Mouse (Mus musculus): ENCODE measurements at regions not wholly inside any gene's neighbourhood (a gene's known extent, or its start where the extent isn't known, plus 50 kb on each side); places are given as distances from the start of the nearest gene placed in this dataset.
A peak's percentile ranks its signal among the peaks of the same experiment; 100 is the strongest.

DNA sequence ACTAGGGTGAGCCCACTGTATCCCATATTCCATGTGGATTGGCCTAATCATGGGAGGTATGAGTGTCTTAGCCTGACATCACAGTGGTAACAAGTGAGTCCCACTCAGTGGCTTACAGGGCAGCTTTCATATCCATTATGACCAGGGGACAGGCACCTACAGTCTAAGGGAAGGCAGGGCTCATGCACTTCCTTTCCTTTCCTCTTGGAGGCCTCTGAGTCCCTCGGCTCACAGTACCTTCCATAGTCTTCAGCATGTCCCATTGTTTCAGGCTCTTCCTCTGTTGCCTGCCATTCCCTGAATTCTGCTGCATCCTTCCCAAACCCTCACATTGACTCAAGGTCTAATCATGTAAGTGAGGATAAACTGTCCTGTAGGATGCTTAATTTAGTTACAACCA, 258.3 kb upstream of the Id2 start:
- DNase-seq (ENCODE audit: low spot score in 2 of 2) = no peak

DNA sequence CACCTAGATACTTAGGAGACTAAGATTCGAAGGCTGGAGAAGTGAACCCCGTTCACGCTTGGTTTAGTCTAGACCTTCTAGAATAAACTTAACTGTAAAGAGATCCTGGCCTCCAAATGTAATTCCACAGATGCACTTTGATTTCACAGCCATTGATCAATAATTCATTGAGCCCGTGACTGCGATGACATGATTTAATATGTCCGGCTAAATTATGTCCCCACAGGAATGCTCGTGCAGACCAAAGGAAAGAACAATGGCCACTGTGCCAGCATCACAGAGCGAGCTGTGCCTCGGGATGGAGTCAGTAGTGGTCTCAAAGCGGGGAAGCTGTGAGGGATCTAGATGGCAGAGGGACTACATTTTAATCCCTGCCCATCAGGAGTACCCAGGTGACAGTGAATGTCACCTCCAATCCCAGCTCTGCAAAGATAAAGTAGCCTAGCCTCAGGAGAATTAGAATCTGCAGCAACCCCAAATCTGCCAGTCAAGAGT, 256.5 kb upstream of the Id2 start:
- DNase-seq (ENCODE audit: low spot score in 2 of 2) = no peak

DNA sequence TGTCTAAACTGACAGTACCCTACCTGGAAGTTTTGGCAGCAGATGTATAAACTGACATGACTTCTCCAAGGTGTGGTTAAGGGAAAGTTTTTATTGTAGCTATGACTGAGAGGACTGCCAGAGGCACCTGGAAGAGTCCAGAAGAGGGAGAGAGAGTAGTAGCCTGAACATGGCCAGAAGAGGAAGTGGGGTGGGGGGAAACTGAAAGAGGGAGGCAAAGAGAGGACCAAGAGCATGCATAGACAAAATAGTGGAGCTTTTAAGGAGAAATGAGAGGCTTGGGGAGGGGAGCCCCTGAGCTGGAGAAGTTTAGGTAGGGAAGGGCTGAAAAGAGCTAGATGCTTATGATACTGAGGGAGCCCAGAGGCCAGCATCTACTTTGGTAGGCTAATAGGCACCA, 255.2 kb upstream of the Id2 start:
- DNase-seq (ENCODE audit: low spot score in 2 of 2) = no peak

DNA sequence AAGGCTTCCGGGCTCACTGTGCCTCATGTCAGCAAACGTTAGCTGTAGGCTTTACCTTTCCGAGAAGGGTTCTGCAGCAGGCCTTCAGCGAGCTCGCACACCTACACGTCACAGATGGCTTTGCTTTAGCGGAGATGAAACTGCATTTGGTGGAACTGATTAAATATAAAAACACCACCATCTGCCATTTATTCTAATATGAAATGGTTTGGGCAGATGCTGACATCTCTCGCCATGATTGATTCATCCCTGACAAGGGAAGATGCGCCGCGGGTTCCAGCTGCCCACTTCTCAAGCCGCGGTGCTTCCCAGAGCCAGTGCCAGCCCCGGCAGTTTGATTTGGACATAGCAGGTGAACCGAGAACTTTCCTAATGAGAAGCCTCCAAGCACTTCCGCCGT, 247.4 kb upstream of the Id2 start:
- DNase-seq (ENCODE audit: low spot score in 2 of 2) = peak; percentile 18 to 71

DNA sequence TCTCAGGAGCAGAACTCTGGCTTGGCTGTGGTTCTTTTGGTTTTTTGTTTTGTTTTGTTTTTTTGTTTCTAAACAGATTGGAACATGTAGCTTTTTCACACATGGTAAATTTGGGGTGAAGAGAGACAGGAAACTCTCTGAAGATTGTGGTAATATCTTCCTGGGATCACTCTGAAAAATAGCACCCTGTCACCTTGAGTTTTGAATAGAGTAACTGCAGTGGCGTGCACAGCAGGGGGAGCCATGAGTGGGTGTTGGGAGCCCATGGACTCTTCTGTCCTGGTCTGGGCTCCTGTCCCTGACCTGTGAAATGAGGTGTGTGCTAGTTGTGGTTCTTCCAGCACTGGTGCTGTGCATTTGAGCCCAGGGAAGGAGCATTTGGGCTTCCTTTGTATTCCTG, 241.8 kb upstream of the Id2 start:
- DNase-seq (ENCODE audit: low spot score in 2 of 2) = no peak

DNA sequence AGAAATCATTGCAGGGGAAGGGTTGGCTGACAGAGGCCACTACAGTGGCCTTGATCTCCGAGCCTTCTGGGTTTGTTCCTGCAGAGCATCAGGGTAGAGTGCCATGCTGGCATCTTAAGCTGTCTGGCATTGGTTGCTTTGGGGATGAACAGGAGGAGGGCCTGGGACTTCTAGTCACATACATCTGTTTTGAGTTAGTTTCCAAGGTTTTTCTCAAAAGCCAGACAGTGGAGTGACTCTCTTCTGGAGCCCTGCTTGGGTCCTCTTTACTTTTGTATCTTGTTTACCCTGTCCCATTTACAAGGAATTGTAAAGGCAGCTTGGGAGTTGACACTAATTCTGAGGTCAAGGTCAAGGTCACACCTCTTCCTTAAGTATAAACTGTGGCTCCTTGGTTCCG, 239.0 kb upstream of the Id2 start:
- DNase-seq (ENCODE audit: low spot score in 2 of 2) = no peak

DNA sequence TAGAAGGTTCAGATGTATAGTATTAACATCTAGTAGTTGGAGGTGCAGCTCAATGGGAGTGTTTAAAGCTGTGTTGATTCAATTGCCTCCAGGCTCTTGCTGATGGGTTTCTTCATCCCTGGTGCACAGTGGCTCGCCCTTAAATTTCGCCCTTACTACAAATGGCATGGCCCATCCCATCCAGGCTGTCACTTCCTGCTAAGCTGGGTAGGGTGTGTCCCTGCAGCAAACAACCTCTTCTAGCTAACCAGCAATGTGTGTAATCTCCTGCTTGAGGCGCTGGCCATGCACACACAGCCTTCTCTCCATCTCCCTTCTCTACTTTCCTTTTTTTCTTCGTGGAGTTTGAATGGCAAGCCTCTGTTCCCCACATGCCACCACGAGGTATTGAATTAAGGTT, 238.1 kb upstream of the Id2 start:
- no peak for DNase-seq (ENCODE audit: low spot score in 2 of 2)

DNA sequence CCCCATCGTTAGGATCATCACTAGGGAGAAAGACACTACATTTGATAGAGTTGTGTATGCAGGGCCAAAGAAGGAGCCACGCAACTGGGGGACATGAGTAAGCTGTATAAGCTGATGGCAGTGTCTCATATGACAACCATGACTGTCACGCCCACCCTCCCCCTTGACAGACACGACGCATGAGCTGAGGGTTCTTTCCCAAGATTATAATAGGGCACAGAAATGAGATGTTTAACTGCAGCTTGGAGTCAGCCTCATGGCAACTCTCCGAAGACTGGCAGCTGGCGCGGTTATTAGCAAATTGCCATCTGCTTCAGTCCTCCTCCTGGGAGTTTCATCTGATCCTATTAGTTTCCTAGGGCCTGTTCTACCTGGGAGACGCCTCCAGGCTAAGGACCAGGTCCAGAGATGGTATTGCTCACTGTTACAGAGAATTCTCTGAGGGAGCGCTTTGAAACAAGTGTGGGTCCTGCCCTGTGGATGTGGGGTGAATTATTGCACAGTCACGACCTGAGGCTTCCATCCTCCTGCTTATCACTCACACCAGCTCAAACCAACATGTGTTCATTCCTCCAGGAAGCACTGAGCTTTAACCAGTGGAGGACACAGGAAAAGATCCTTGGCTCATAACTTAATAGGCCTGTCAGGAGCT, 235.6 kb upstream of the Id2 start:
- DNase-seq (ENCODE audit: low spot score in 2 of 2) = peak; percentile 13 to 31

DNA sequence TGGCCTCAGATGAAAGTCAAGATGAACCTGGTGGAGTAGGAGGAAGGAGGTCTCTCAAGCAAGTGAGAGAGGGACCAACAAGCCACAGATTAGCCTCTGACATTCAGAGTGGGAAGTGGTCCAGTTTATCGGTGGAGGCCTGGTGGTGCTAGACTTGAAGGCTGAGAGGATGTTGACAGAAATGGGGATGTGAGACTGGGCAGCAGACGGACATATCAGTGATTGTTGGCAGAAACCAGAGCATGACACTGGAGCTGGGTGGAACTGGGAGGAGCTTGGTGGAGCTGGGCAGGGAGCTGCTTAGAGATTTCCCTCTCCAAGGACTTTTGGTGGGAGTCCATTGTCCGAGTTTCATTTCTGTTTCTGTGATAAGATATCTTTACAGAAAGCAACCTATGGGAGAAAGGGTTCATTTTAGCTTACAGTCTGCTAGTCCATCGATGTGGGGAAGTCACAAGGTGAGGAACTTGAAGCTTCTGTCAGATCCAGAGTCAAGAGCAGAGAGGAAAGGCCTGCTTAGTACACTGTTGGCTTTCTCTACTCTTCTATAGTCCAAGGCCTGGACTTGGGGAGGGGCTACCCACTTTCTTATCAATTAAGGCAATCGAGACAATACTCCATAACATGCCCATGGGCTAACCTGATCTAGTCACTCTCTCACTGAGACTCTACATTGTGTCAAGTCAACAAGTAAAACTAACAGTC, 233.2 kb upstream of the Id2 start:
- DNase-seq (ENCODE audit: low spot score in 2 of 2) = no peak

DNA sequence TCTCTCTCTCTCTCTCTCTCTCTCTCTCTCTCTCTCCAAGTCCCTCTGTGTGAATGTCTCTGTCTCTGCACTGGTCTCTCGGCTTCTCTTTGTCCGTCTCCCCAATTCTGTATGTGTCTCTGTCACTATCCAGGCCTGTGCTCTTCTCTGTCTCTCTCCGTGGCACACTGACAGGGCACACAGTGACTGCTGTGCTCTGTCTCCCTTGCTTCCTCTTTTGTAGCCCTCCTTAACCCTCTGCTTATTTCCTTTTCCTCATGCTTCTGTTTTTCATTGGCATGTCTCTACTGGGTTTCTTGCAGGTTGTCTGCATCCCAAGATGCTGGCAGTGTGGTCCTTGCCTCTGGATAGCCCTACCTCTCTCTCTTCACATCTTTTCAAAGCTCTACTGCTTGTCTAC, 229.0 kb upstream of the Id2 start:
- no peak for DNase-seq (ENCODE audit: low spot score in 2 of 2)

DNA sequence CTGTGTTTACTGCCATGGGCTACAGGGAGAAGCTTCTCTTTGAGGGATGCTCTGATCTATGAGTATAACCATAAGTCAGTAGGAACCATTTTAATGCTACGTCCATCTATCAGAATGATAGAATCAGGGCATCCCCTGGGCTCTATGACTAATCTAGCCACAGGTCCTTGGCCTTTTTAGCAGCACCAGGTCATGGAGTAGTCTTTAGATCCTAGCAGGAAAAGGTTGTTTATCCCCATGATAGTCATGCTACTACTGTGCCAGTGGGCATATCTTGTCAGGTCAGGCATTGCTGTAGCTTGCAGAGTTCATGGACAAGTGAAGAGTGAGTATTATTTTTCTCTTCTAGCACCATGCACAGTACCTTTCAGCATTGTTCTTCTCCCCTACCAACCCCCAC, 226.2 kb upstream of the Id2 start:
- DNase-seq (ENCODE audit: low spot score in 2 of 2) = no peak

DNA sequence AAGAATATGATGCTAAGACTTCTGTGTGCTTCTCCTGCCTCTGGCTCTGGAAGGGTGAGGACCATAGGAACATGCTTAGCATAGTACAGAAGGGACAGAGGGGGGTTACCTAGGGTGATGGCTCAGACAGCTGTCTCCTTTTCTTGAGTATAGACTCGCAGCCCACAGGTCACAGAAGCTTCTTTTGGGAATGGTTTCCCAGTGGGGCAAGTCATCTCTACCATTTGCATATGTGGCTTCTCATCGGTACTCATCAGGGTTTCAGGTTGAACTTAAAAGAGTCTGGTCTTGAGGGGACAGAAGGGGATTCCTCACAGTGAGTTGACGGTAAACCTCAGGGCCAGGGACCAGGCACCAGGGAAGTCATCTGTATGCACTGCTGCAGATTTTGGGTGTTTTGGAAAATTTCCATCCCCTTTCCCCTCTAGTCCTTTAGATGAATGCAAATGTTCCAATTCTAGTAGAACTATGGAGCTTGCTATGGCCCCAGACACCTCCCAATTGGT, 223.4 kb upstream of the Id2 start:
- DNase-seq (ENCODE audit: low spot score in 2 of 2) = no peak

DNA sequence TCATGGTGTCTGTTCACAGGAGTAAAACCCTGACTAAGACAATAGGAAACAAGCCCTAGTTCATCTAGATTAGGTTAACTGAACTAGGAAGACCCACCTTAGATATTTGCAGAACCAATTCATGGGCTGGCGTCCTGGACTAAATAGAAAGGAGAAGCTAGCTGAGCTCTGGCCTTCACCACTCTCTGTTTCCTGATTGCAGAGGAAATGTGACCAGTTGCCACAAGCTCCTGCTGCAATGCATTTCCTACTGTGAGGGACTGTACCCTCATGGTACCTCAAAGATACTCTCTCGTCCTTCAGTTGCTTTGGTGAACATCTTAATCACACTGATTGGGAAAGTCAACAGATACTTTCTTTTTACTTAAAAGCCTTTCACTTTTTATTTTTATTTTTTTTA, 222.9 kb upstream of the Id2 start:
- DNase-seq (ENCODE audit: low spot score in 2 of 2) = no peak

DNA sequence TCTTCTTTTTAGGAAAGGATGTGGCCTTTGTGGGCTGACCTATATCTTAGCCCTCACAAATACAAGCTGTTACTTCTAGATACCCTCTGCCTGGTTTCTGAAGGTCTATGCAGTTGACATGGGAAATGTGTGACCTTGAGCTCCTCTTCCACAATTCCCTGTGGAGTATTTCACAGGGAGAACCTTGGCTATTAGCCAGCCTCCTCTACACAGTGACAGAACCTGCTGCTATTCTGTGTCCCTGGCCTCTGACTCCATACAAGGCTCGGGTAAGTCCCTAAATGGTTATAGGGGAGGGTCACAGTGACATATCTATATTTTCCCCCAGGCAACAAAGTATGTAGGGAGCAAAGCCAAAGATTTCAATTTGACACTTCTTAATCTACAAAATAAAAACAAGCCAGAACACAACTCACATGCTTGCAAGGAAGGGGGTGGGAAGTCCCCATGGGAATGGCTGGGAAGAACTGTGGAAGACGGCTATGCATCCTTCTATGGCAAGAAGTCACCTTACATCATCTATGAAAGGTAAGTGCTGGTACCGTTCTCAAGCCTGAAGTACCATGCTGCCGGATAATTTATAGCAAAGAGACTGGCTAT, 221.2 kb upstream of the Id2 start:
- DNase-seq (ENCODE audit: low spot score in 2 of 2) = no peak

DNA sequence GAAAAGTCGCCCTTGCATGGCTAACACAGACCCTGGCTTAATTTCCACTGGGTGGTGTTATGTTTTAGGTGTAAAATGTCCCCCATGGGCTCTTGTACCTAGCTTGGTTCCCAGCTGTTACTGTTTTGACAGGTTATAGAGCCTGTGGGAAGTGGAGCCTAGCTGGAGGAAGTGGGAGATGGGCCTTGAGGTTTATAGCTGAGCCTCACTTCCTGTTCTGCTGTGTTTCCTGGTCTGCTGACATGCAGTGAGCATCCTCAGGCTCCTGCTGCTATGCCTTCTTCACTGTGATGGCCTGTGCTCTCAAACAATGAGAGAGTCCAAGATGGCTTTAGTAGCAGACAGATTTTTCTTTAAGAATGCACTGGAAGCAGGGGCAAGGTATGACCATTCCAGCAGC, 219.0 kb upstream of the Id2 start:
- DNase-seq (ENCODE audit: low spot score in 2 of 2) = no peak

DNA sequence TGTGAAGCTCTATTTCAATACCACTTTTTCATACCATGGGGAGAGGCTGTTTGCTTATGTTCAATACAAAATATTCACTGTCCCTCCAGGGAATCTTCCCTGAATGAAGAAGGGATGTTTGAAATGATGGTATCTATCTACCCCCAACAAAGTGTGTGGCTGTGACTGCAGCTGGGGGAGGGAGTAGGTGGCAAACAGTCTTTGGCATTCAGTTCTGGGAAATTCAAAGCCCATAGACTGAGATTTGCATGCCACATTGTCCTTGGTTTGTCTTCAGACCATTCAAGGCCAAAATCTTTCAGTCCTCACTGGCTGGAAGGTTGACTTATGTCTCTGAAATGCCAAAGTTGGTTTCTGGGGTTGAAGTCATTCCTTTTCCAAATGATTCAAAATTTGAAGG, 216.3 kb upstream of the Id2 start:
- no peak for DNase-seq (ENCODE audit: low spot score in 2 of 2)

DNA sequence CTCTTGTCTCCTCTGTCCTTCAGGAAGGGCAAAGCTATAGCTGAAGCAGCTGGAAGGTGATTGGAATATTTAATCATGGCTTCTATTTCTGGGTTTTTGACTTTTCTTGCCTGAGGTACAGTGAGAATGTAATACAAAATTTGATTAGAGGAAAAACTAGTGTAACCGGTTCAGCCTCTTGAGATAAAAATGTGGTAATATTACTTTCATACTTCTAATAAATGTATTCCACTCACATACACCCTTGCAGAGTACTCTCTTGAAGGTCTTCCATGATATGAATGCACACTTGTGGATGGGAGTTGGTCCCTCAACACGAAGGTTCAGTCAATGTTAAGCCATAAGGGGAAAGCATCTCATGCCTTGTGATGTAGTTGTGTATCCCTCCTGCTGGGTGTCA, 215.4 kb upstream of the Id2 start:
- no peak for DNase-seq (ENCODE audit: low spot score in 2 of 2)

DNA sequence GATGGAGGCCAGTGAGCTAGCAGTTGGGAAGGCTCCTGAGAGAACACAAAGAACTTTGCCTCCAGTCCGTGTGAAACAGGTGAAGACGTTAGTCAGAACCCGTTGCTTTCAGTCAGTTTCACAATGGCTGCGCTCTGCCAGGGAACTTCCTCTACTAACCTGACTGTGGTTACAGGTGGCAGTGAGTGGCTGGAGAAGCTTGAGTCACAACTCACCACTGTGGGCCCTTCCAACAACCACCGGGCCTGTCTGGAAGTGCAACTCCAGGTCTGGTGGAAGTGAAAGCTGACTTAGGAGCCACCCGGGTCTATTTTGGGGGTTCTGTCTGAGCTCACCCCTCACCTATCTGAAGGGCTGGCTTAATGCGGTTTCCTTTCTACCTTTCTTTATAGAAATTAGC, 214.8 kb upstream of the Id2 start:
- DNase-seq (ENCODE audit: low spot score in 2 of 2) = no peak

DNA sequence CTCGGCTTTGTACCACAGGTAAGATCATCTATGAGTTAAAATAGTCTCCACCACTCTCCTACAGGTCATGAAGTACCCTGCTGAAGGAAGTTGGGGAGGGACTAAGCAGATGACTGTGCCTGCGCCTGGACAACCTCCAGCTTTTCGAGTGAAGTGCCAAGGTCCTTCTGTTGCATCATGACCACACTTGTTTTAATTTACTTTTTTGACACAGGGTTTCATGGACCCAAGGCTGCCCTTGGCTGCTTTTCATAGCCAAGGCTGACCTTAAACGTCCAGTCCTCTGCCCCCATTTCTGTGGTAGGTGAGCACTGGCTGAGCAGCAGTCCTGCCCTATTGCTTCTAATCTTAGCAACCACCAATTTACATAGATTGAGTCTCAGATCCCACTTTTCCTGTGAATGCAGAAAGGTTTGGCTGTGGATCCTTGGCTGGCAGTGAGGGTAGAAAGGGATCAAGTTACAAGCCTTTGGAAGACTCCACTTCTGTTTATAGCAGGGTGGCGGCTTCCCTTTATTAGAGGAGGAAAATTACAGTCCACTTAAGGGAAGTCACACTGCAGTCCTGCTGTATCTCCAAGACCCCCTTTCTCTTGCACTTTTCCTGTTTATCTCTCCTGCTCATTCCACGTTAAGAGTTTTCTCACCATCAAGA, 213.5 kb upstream of the Id2 start:
- no peak for DNase-seq (ENCODE audit: low spot score in 2 of 2)

DNA sequence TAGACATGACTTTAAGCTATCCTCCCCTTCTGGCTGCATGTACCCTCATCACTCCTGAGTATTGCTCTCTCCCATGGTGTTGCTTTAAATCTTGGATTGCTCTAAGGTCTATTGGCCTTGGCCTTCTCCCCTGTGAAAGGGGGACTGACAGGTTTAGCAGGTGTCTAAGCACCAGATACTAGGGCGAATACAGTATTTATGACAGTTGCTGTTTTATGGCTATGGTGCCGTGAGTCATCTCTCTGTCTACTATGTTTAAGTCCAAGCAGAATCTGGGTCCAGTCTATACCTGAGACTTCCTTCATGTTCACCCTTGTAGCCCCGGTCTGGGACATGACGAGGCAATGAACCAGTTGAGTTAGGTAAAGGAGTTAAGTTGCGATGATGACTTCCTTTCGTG, 212.3 kb upstream of the Id2 start:
- no peak for DNase-seq (ENCODE audit: low spot score in 2 of 2)

DNA sequence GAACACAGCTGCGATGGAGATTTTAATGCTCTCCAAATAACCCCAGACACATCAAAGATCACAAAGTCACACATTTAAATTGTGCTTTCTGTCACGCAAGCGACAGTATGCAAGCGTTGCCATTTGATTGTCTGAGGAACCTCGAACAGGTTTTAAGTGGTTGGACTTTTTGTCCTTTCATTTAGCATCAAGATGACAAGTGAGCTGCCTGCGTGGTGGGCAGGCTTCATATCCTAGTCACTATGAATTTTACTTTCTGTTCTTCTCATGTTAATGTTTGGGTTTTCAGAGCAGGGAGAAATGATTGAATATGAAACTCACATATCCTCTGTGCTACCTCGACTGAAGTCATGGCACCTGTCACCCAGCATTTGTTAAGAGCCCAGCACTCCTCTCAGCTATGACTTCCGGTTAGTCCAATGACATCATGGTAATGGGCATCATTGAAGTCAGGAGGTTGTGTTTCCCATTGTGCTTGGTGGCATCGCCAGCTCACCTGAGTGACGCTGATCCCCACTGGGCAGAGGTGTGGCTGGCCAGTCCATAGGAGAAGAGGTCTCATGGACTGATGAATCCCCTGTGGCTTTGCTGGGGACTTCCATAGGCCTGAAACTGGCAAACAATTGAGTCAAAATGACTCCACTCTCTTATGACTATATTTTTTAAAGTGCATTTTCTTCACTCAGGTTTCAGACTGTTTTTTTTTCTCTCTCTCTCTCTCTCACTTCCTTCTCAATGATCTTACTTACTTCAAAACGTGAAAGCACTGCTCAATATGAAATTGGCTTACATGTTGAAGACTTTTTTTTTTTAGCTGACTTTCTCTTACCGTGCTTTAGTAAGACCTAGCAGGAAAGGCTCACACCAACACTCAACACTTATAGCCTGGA, 209.1 kb upstream of the Id2 start:
- DNase-seq (ENCODE audit: low spot score in 2 of 2) = no peak

All from layer of hippocampus, adult 18-20 months (tissue).